Mouse (Mus musculus): ENCODE measurements at regions not wholly inside any gene's neighbourhood (a gene's known extent, or its start where the extent isn't known, plus 50 kb on each side); places are given as distances from the start of the nearest gene placed in this dataset.
"Not testable (repeated sequence)": the region's sequence is repeated elsewhere in the genome, so short reads cannot be mapped to it uniquely, and the experiment has no call there.

GRCm38 (mm10) chr9:11192183-11192582 is 287.6 kb upstream of the Cntn5 start:
- DNase-seq (ENCODE audit: low spot score), result no peak

DNA sequence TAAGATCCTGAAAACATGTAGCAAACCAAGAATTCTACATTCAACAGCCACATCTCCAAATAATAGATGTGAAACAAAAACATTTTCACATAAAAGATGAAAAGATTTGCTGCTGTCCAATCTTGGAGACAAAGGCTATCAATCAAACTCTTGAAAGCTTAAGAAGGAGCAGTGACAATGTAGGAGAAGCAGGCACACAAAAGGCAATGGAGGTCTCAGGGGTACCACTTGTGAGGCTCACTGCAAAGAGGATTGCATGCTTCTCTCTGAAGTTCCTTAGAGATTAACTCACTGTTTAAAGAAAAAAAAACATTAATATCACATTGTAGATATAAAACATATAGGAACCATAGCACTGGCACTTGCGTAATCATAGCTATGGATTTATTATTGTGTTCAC is 241.2 kb upstream of the Cntn5 start:
- no peak for DNase-seq (ENCODE audit: low spot score)

GRCm38 (mm10) chr9:11126833-11127232 is 222.3 kb upstream of the Cntn5 start:
- DNase-seq (ENCODE audit: low spot score), result no peak

- no peak for DNase-seq (ENCODE audit: low spot score)
Measured at GRCm38 (mm10) chr9:11119153-11119552, 214.6 kb upstream of the Cntn5 start.

DNA sequence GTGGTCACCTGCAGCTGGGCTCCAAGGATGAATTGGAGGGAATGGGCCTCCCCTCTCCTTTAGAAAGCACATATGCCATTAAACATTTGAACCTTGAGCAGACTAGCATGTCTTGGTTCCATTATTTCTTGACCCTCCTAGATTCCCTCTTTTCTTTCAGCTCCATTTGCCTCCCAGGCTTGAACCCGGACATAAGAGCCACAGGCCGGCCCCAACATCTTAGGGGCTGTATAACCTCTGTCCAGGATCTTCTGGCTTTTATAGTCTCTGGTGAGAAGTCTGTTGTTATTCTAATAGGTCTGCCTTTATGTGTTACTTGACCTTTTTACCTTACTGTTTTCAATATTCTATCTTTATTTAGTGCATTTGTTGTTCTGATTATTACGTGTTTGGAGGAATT is 203.3 kb upstream of the Cntn5 start:
- not testable (repeated sequence) for DNase-seq (ENCODE audit: low spot score)

DNA sequence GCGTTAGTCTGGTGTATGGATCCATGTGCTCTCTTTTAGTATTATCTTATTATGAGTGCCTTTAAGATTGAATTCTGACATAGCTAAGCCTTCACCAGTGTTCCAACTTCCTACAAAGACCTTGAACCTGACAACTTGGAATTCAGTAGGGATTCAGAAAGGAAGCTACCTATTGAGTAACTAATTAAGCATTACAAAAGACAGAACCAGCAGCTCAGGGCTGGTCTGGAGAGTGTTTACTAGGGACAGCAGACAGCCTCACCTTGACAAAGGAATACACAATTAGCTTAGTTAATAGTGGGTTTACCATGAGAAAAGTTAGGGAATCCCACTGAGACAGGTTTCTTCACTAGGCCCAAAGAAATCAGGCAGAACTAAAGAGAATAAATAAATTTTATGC is 202.6 kb upstream of the Cntn5 start:
- not testable (repeated sequence) for DNase-seq (ENCODE audit: low spot score)

GRCm38 (mm10) chr9:11106268-11106667 is 201.7 kb upstream of the Cntn5 start:
- DNase-seq (ENCODE audit: low spot score), result no peak

DNA sequence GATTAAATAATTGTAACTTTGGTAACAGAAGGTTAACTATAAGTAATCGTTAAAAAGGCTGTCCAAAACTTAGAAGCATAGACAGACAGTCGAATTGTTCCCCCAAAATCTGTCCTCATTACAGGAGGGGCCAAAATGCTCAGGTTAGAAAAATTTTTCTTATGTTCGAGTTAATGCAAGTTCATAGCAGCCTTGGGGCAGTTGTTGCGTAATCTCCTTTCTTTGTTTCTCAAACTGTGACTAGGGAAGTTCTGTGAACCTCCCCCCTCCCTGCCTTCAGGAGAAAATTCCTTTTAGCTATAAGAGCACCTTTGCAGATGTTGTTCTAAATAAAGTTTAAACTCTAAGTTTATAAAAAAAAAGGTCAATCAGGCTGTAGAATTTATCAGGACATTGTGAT is 198.9 kb upstream of the Cntn5 start:
- DNase-seq (ENCODE audit: low spot score), result no peak

- no peak for DNase-seq (ENCODE audit: low spot score)
Measured at GRCm38 (mm10) chr9:11092874-11093273, 188.3 kb upstream of the Cntn5 start.

- not testable (repeated sequence) for DNase-seq (ENCODE audit: low spot score)
Measured at GRCm38 (mm10) chr9:11067125-11067524, 162.6 kb upstream of the Cntn5 start.

- DNase-seq (ENCODE audit: low spot score), result no peak
Measured at GRCm38 (mm10) chr9:11062856-11063255, 158.3 kb upstream of the Cntn5 start.

Data from yolk sac, embryonic 10.5 days (tissue).